Mouse (Mus musculus) heart, adult 2 months (tissue): ENCODE data around the gene Ramp2. TPM values are rescaled to one million over a fixed set of nuclear protein-coding genes. Genes with fewer than 3 reads are reported as not detected.

Source experiments
- DNase-seq, 2 experiments: peaks; one replicate each; pipeline ENCODE4 v3.0.0; 2021
- H3K27ac ChIP-seq: fragments of 200-600 bp; 2 replicates; pipeline ENCODE4 v1.8.1; 2022
- H3K27me3 ChIP-seq: fragments of 200-500 bp; 2 replicates; pipeline ENCODE4 v1.6.1; 2012; ENCODE audit warnings: mild to moderate bottlenecking, low read length, inconsistent platforms, mixed read lengths; ENCODE audit not compliant: control insufficient read depth, insufficient read depth
- H3K36me3 ChIP-seq: fragments of 200-500 bp; 2 replicates; pipeline ENCODE4 v1.6.1; 2012; ENCODE audit warnings: low read length, inconsistent platforms; ENCODE audit not compliant: control insufficient read depth, insufficient read depth
- H3K4me1 ChIP-seq: fragments of 200-500 bp; 2 replicates; pipeline ENCODE4 v1.6.1; 2011; ENCODE audit warnings: low read length; ENCODE audit not compliant: control insufficient read depth, insufficient read depth
- H3K4me3 ChIP-seq: fragments of 200-600 bp; 2 replicates; pipeline ENCODE4 v1.8.1; 2022
- H3K79me2 ChIP-seq: fragments of 200-500 bp; replicated peaks from 2 replicates; pipeline ENCODE4 v1.6.1; 2012; ENCODE audit warnings: mild to moderate bottlenecking, inconsistent platforms, low read length, moderate library complexity, mixed read lengths; ENCODE audit not compliant: control insufficient read depth, insufficient read depth
- H3K9ac ChIP-seq: fragments of 200-500 bp; 2 replicates; pipeline ENCODE4 v1.6.1; 2012; ENCODE audit warnings: low read depth, mild to moderate bottlenecking, control low read depth, inconsistent platforms, low read length, mixed read lengths
- CTCF ChIP-seq: fragments of 200-600 bp; IDR thresholded peaks from 2 replicates; pipeline ENCODE4 v1.8.1; 2022; ENCODE audit warnings: antibody characterized with exemption, mild to moderate bottlenecking, moderate library complexity
- EP300 ChIP-seq: fragments of 200-500 bp; IDR thresholded peaks from 2 replicates; pipeline ENCODE4 v1.6.1; 2011; ENCODE audit warnings: low read depth, low read length, control low read depth; ENCODE audit not compliant: insufficient read depth
- POLR2A ChIP-seq: fragments of 200-500 bp; IDR thresholded peaks from 2 replicates; pipeline ENCODE4 v1.6.1; 2011; ENCODE audit warnings: mild to moderate bottlenecking, low read depth, low read length, control low read depth; ENCODE audit not compliant: insufficient read depth
- WGBS: fragments of 180-500 bp; shearing (Covaris S2); methylation state at CpG from one replicate; pipeline ENCODE4 v1.1.7; 2018; 5-methylcytosine and 5-hydroxymethylcytosine counted together
- intact Hi-C: fragments of 180-260 bp; cut with DNase I; formaldehyde crosslinking; loops from one replicate; pipeline ENCODE4 v1.15.1; 2025
- polyA plus RNA-seq: library from polyadenylated mRNA; depleted of rRNA; stranded (reverse); fragments of >200 nt; gene quantifications from 2 replicates; pipeline ENCODE4 v1.2.3, GENCODE M21; 2012
- total RNA-seq, 2 experiments: library from RNA; stranded (reverse); gene quantifications; 2 replicates each; pipeline ENCODE4 v1.2.3; 2021

The Ramp2 gene
- total and polyA plus RNA-seq, 3 experiments = 89.1 to 130 (median 90.3) TPM

GRCm38 (mm10) chr11:101232010-101232839, 13.6 kb upstream of the Ramp2 start:
- Histone ChIP-seq H3K4me1 (peaks cover 14% of the 10 kb centered on the region; the same call in 1 of the 2 replicates), H3K79me2 (no peaks in the 10 kb centered on the region), H3K27ac (peak overlapping the region; percentile 98), H3K27me3 (no peaks in the 10 kb centered on the region), H3K36me3 (no peaks in the 10 kb centered on the region; the same call in 1 of the 2 replicates), H3K9ac (peak overlapping the region; percentile 56), H3K4me3 (peak overlapping the region; percentile 52)
- WGBS = 38% methylated on average over 6 of the region's 6 CpGs
- intact Hi-C loops = no loop called here
- TF ChIP-seq EP300 (0 out of 2 replicates have a peak, but pooled peaks have one; percentile 55), CTCF (no peak), POLR2A (peak; percentile 71)
- DNase-seq = peak; percentile 70 to 75

- H3K79me2 ChIP-seq = no peaks in the 10 kb centered on the region
- 80% methylated on average over 1 of the region's 1 CpGs for WGBS
- H3K4me3 ChIP-seq = no peak overlapping the region
- TF ChIP-seq EP300 = no peak
- TF ChIP-seq POLR2A = no peak
- no peak for TF ChIP-seq CTCF
- no peak overlapping the region for H3K9ac ChIP-seq
- H3K4me1 ChIP-seq = peaks cover 16% of the 10 kb centered on the region; the same call in 1 of the 2 replicates
- no peak for DNase-seq
- H3K27ac ChIP-seq = peak overlapping the region; percentile 98
- no peaks in the 10 kb centered on the region; the same call in 1 of the 2 replicates for H3K36me3 ChIP-seq
- no peaks in the 10 kb centered on the region for H3K27me3 ChIP-seq
- intact Hi-C loops = no loop called here
Observed at GRCm38 (mm10) chr11:101233240-101233639, 12.6 kb upstream of the Ramp2 start.

- Histone ChIP-seq H3K9ac (no peak overlapping the region), H3K79me2 (no peaks in the 10 kb centered on the region), H3K36me3 (no peaks in the 10 kb centered on the region; the same call in 1 of the 2 replicates), H3K4me3 (no peak overlapping the region), H3K27me3 (no peaks in the 10 kb centered on the region), H3K4me1 (peaks cover 15% of the 10 kb centered on the region; the same call in 1 of the 2 replicates), H3K27ac (no peak overlapping the region)
- no peak for TF ChIP-seq CTCF
- TF ChIP-seq EP300 = no peak
- TF ChIP-seq POLR2A = no peak
- intact Hi-C loops = no loop called here
- DNase-seq = no peak
Observed at GRCm38 (mm10) chr11:101234124-101234523, 11.7 kb upstream of the Ramp2 start.

- TF ChIP-seq CTCF (peak; percentile 33), EP300 (no peak)
- Histone ChIP-seq H3K9ac (no peak overlapping the region), H3K4me1 (peaks cover 7% of the 10 kb centered on the region; the same call in 1 of the 2 replicates), H3K36me3 (no peaks in the 10 kb centered on the region), H3K4me3 (no peak overlapping the region), H3K27ac (no peak overlapping the region), H3K27me3 (no peaks in the 10 kb centered on the region), H3K79me2 (no peaks in the 10 kb centered on the region)
- intact Hi-C loops = no loop called here
- no peak for DNase-seq
Observed at GRCm38 (mm10) chr11:101235429-101235828, 10.4 kb upstream of the Ramp2 start.

GRCm38 (mm10) chr11:101236782-101237181, 9.0 kb upstream of the Ramp2 start:
- Histone ChIP-seq H3K4me3 (no peak overlapping the region), H3K9ac (no peak overlapping the region), H3K36me3 (no peaks in the 10 kb centered on the region), H3K4me1 (peaks cover 4% of the 10 kb centered on the region; the same call in 1 of the 2 replicates), H3K79me2 (no peaks in the 10 kb centered on the region), H3K27me3 (no peaks in the 10 kb centered on the region), H3K27ac (no peak overlapping the region)
- 82% methylated on average over 5 of the region's 5 CpGs for WGBS
- intact Hi-C loops = no loop called here
- TF ChIP-seq CTCF (no peak), POLR2A (no peak), EP300 (no peak)
- DNase-seq = peak in 1 of 2 experiments; percentile 22

GRCm38 (mm10) chr11:101238071-101238647, 7.7 kb upstream of the Ramp2 start:
- WGBS = 19% methylated on average over 5 of the region's 5 CpGs
- peak; percentile 43 to 48 for DNase-seq

More at GRCm38 (mm10) chr11:101238071-101238647, 7.7 kb upstream of the Ramp2 start:
- Histone ChIP-seq H3K4me1 (peaks cover 2% of the 10 kb centered on the region; the same call in 1 of the 2 replicates), H3K9ac (no peak overlapping the region), H3K27ac (peak overlapping the region; percentile 43), H3K79me2 (no peaks in the 10 kb centered on the region), H3K4me3 (no peak overlapping the region), H3K27me3 (no peaks in the 10 kb centered on the region), H3K36me3 (no peaks in the 10 kb centered on the region)
- intact Hi-C loops = no loop called here
- no peak for TF ChIP-seq EP300
